In the genomic region with DNA sequence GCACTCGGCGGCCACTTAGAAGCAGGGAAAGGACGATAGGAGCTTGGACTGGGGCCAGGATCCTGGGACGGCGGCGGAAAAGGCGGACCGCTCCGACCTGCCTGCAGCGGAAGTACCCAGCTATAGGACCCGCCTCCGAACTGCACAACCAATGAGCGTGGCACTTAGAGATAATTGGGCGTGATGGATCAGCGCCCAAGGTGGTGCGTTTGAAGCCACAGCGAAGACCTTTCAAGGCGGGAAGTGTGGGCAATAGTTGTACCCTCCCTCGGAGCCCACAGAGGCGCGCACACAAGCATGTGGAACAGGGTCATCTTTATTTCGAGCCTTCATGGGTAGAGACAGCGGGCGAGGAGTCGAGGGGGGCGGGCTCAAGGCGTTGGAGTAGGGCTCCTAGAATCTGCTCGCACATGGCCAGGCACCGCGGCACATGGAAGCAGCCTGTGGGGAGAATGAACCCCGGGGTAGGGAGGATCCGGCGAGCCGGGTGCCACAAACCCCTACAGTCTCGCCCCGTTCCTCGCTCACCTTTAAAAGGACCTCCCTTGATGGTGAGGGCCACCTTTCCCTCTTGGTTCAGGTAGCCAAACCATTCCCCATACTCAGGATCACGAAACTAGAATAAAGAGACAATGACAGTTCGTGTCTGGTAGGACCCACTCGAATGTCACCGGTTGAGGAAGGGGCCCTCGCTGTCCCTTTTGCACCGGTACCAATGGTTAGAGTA, we compare ENCODE assay signal across 8 mouse cellular contexts. TPM values are rescaled to one million over a fixed set of nuclear protein-coding genes. Genes with fewer than 3 reads are reported as not detected.
A peak's percentile ranks its signal among the peaks of the same experiment; 100 is the strongest.
DNase-seq lines count a peak whose midpoint lies in the region; ATAC-seq and TF ChIP-seq lines count a peak whose summit lies in the region.

A gene (minus strand): TSS at position 48 of the 727 bp plus-strand sequence.
A gene (minus strand): TSS at position 122 of the 727 bp plus-strand sequence.

- ATAC-seq in activated CD4-positive, CD25-positive, alpha-beta regulatory T cell, adult 4 months: peak; percentile 96
- peak; percentile 96 for ATAC-seq in common myeloid progenitor, adult 5-6 weeks (replicated peaks; ENCODE audit: low read depth, poor library complexity, severe bottlenecking)

- peaks cover 23% of the 10 kb centered on the region for H3K27me3 ChIP-seq in megakaryocyte, embryonic 14.5 days (replicated peaks)

- peaks cover 36% of the 10 kb centered on the region for H3K4me1 ChIP-seq in megakaryocyte, embryonic 14.5 days

- peak within 1 kb of the TSS; percentile 85 for H3K4me3 ChIP-seq in gastrocnemius, adult 2 months
- peak within 1 kb of the TSS; percentile 95 for H3K4me3 ChIP-seq in megakaryocyte, embryonic 14.5 days (replicated peaks)

- H3K36me3 ChIP-seq in megakaryocyte, embryonic 14.5 days (replicated peaks; ENCODE audit: low read length): peaks cover 48% of the 10 kb centered on the region

- H3K9me3 ChIP-seq in megakaryocyte, embryonic 14.5 days: peaks cover 11% of the 10 kb centered on the region; the same call in 1 of the 2 replicates

- intact Hi-C loops in gastrocnemius, adult 2 months (cut with DNase I): loop anchor here (5.0 kb wide), 1 partner anchor 40 kb away; no protein-coding TSS in a partner anchor

- no peak for TF ChIP-seq CTCF in gastrocnemius, adult 2 months (IDR thresholded peaks at IDR 0.05)

- DNase-seq in gastrocnemius, adult 2 months: peak; percentile 93
- peak; percentile 26 for DNase-seq in hindlimb bud, embryonic 11.5 days (ENCODE audit: extremely low spot score, low read depth, low spot score)
- DNase-seq in left cerebral cortex, adult 8-10 months (ENCODE audit: low spot score in 2 of 2): peak; percentile 64 to 85
- DNase-seq in right cerebral cortex, postnatal 25 days: peak; percentile 84
- peak; percentile 82 to 91 for DNase-seq in urinary bladder, postnatal 4 days (ENCODE audit: low spot score in 2 of 2)

- peak within 1 kb of the TSS; percentile 91 for H3K27ac ChIP-seq in gastrocnemius, adult 2 months

RNA-seq across cellular contexts. Expression of the first gene that starts in this region (rescaled TPM):
- 100 to 1,000 TPM; 116 to 144 TPM for polyA plus RNA-seq in activated CD4-positive, CD25-positive, alpha-beta regulatory T cell, adult 4 months (2017; shearing (Covaris generic))
- 22.7 and 28.2 TPM in 2 replicates for total RNA-seq in common myeloid progenitor, adult 5-6 weeks (2017)
- total RNA-seq in gastrocnemius, adult 2 months (2021): under 1 TPM; 0.59 to 0.89 TPM
- total RNA-seq in left cerebral cortex, adult 8-10 months (2022): 1 to 10 TPM; 4.3 to 5.1 (median 4.7) TPM
- 6.6 and 13.3 TPM in 2 replicates for polyA plus RNA-seq in megakaryocyte, embryonic 14.5 days (2012; ENCODE audit: insufficient read depth, low replicate concordance)

RNA-seq across cellular contexts. Expression of the second gene that starts in this region (rescaled TPM):
- 100 to 1,000 TPM; 185 to 192 TPM for polyA plus RNA-seq in activated CD4-positive, CD25-positive, alpha-beta regulatory T cell, adult 4 months (2017; shearing (Covaris generic))
- total RNA-seq in common myeloid progenitor, adult 5-6 weeks (2017): 108 and 152 TPM in 2 replicates
- 10 to 100 TPM; 51.2 to 63.4 TPM for total RNA-seq in gastrocnemius, adult 2 months (2021)
- total RNA-seq in left cerebral cortex, adult 8-10 months (2022): 10 to 100 TPM; 47.7 to 62.7 (median 57.0) TPM
- polyA plus RNA-seq in megakaryocyte, embryonic 14.5 days (2012; ENCODE audit: insufficient read depth, low replicate concordance): 58.9 and 174 TPM in 2 replicates

Comparison
In these comparisons a context has a peak if more than half of its experiments do, and no peak if none do; other contexts are left out.
1. Peak in every context shown above with its lines: DNase-seq, ATAC-seq, H3K4me3 ChIP-seq and H3K27ac ChIP-seq.
2. DNase-seq: peak in every context shown above with its lines; median percentile 93 in gastrocnemius, adult 2 months; 86 in urinary bladder, postnatal 4 days; 84 in right cerebral cortex, postnatal 25 days; 74 in left cerebral cortex, adult 8-10 months; 26 in hindlimb bud, embryonic 11.5 days.